Mouse (Mus musculus) cortical plate, adult 2 months (tissue): Measurements from ENCODE around the gene Tnrc6b.

Source experiments
- CTCF ChIP-seq: fragments of 200-500 bp; IDR thresholded peaks from 2 replicates; pipeline ENCODE4 v1.5.1; 2011; ENCODE audit warnings: mild to moderate bottlenecking, control low read depth, low read length; ENCODE audit not compliant: insufficient read depth; ENCODE audit errors: extremely low read depth
- POLR2A ChIP-seq: fragments of 200-500 bp; IDR thresholded peaks from 2 replicates; pipeline ENCODE4 v1.6.1; 2011; ENCODE audit warnings: mild to moderate bottlenecking, low read length, control low read depth; ENCODE audit not compliant: insufficient read depth; ENCODE audit errors: extremely low read depth

GRCm38 (mm10) chr15:80704267-80704666 lies 6.8 kb upstream of the Tnrc6b start:
- TF ChIP-seq POLR2A = no peak
- TF ChIP-seq CTCF = peak; percentile 97
